In the genomic region with DNA sequence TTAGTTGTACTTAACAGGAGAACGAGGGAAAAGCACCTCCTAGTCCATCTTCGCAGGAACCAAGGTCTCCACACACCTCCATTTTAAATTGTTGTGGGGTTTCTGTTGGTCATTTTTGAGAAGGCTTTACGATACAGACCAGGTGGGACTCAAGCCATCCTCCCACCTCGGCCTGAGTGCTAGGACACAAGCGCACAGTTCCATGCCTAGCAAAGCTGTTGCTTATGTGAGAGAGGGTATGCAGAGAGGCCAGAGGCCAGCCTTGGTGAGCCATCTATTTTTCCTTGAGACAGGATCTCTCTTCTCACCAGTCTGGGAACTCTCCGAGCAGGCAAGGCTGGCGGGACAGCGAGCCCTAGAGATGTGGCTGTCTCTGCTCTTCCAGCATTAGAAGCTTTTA, we compare ENCODE assay signal across 34 mouse cellular contexts.
"Had no signal": no experiment of that assay in that cellular context is flagged by ENCODE, and none has a peak within 500 bp of the region (broad histone marks: within the 10 kb centered on the region; RNA-seq: fewer than 3 reads in every experiment).

No protein-coding gene starts in this region.

- ATAC-seq: hindbrain, embryonic 16.5 days; hindbrain, postnatal 0 days; inflammation-experienced regulatory T-cells, adult 6 months; intestine, embryonic 15.5 days; intestine, embryonic 16.5 days; intestine, postnatal 0 days had no signal

- H3K4me3 ChIP-seq: heart, embryonic 10.5 days; heart, embryonic 12.5 days; heart, embryonic 13.5 days; heart, embryonic 15.5 days; hindbrain, embryonic 10.5 days; hindbrain, embryonic 12.5 days; hindbrain, embryonic 13.5 days; hindbrain, embryonic 15.5 days; intestine, embryonic 15.5 days; kidney, embryonic 15.5 days; layer of hippocampus, adult 2 months had no signal

- H3K4me2 ChIP-seq: heart, embryonic 11.5 days; heart, embryonic 12.5 days; heart, embryonic 13.5 days; heart, embryonic 15.5 days; hindbrain, embryonic 12.5 days; hindbrain, embryonic 13.5 days; hindbrain, embryonic 14.5 days; hindbrain, embryonic 15.5 days; intestine, embryonic 15.5 days; kidney, embryonic 15.5 days had no signal

- H3K27me3 ChIP-seq: heart, embryonic 12.5 days; heart, embryonic 13.5 days; heart, embryonic 15.5 days; hindbrain, embryonic 12.5 days; hindbrain, embryonic 13.5 days; hindbrain, embryonic 15.5 days; intestine, embryonic 15.5 days; kidney, embryonic 15.5 days had no signal

- DNase-seq: heart, postnatal 10 days; heart, postnatal 36 days; heart, postnatal 4 days; kidney, adult 11 months; kidney, adult 18-20 months; kidney, adult 2 months; kidney, adult 8-10 months; kidney, adult 9 months; kidney, postnatal 10 days; kidney, postnatal 14 days; kidney, postnatal 25 days; kidney, postnatal 36 days; kidney, postnatal 4 days; layer of hippocampus, adult 9-11 months; layer of hippocampus, postnatal 36 days had no signal

- H3K27ac ChIP-seq: heart, embryonic 10.5 days; heart, embryonic 13.5 days; heart, embryonic 15.5 days; hindbrain, embryonic 10.5 days; hindbrain, embryonic 12.5 days; hindbrain, embryonic 13.5 days; hindbrain, embryonic 14.5 days; hindbrain, embryonic 15.5 days; hindbrain, postnatal 0 days; intestine, embryonic 15.5 days; kidney, embryonic 15.5 days; kidney, postnatal 0 days; layer of hippocampus, adult 2 months had no signal

- H3K36me3 ChIP-seq: heart, embryonic 10.5 days; heart, embryonic 13.5 days; heart, embryonic 15.5 days; hindbrain, embryonic 13.5 days; hindbrain, embryonic 15.5 days; intestine, embryonic 15.5 days; kidney, embryonic 15.5 days had no signal

- H3K4me1 ChIP-seq: heart, embryonic 10.5 days; heart, embryonic 12.5 days; heart, embryonic 13.5 days; heart, embryonic 15.5 days; hindbrain, embryonic 10.5 days; hindbrain, embryonic 12.5 days; hindbrain, embryonic 13.5 days; hindbrain, embryonic 15.5 days; intestine, embryonic 15.5 days; kidney, embryonic 15.5 days had no signal

- H3K9ac ChIP-seq: heart, embryonic 12.5 days; heart, embryonic 13.5 days; heart, embryonic 15.5 days; hindbrain, embryonic 12.5 days; hindbrain, embryonic 13.5 days; hindbrain, embryonic 14.5 days; hindbrain, embryonic 15.5 days; intestine, embryonic 15.5 days; kidney, embryonic 15.5 days had no signal

- H3K9me3 ChIP-seq: heart, embryonic 10.5 days; heart, embryonic 12.5 days; heart, embryonic 13.5 days; heart, embryonic 15.5 days; hindbrain, embryonic 10.5 days; hindbrain, embryonic 12.5 days; hindbrain, embryonic 13.5 days; hindbrain, embryonic 15.5 days; intestine, embryonic 15.5 days had no signal
